ENCODE assay signal across 20 mouse cellular contexts in genomic region chr3:137019971-137020634, GRCm38 (mm10).
DNase-seq lines count a peak whose midpoint lies in the region; ATAC-seq and TF ChIP-seq lines count a peak whose summit lies in the region.
"Had no signal": no experiment of that assay in that cellular context is flagged by ENCODE, and none has a peak within 500 bp of the region (broad histone marks: within the 10 kb centered on the region; RNA-seq: fewer than 3 reads in every experiment).

No protein-coding gene starts in this region.

- peak; percentile 69 for ATAC-seq in forebrain, embryonic 13.5 days
- ATAC-seq: lung, postnatal 0 days had no signal

- H3K4me1 ChIP-seq in forebrain, embryonic 13.5 days: no peaks in the 10 kb centered on the region
- H3K4me1 ChIP-seq in forebrain, embryonic 10.5 days: 0 out of 2 replicates have a peak, but pooled peaks cover 2% of the 10 kb centered on the region
- H3K4me1 ChIP-seq: neural tube, embryonic 13.5 days had no signal

- H3K9ac ChIP-seq in forebrain, embryonic 13.5 days: no peak overlapping the region
- H3K9ac ChIP-seq: neural tube, embryonic 13.5 days had no signal

- intact Hi-C loops in left cerebral cortex, adult 2 months (cut with DNase I): no loop called here
- intact Hi-C loops in left cerebral cortex, postnatal 4 days (cut with DNase I): no loop called here

- 29% methylated on average over 3 of the region's 3 CpGs for WGBS in forebrain, embryonic 13.5 days
- WGBS in forebrain, embryonic 10.5 days: 59% methylated on average over 3 of the region's 3 CpGs

- H3K4me3 ChIP-seq in forebrain, embryonic 13.5 days: no peak overlapping the region
- no peak overlapping the region for H3K4me3 ChIP-seq in forebrain, embryonic 10.5 days
- no peak overlapping the region for H3K4me3 ChIP-seq in left cerebral cortex, adult 2 months
- H3K4me3 ChIP-seq: erythroblast, embryonic 14.5 days; neural tube, embryonic 13.5 days had no signal

- H3K4me2 ChIP-seq in forebrain, embryonic 13.5 days: no peak overlapping the region
- H3K4me2 ChIP-seq: neural tube, embryonic 13.5 days had no signal

- no peak overlapping the region for H3K27ac ChIP-seq in forebrain, embryonic 13.5 days
- H3K27ac ChIP-seq in forebrain, embryonic 10.5 days: no peak overlapping the region
- H3K27ac ChIP-seq in left cerebral cortex, adult 2 months: peak overlapping the region; percentile 16; the same call in 1 of the 2 replicates
- H3K27ac ChIP-seq: neural tube, embryonic 13.5 days had no signal

- no peaks in the 10 kb centered on the region for H3K36me3 ChIP-seq in forebrain, embryonic 13.5 days (ENCODE audit: poor library complexity, severe bottlenecking)
- H3K36me3 ChIP-seq in forebrain, embryonic 10.5 days (replicated peaks): no peaks in the 10 kb centered on the region
- H3K36me3 ChIP-seq: neural tube, embryonic 13.5 days had no signal

- no peaks in the 10 kb centered on the region for H3K9me3 ChIP-seq in forebrain, embryonic 13.5 days (replicated peaks)
- H3K9me3 ChIP-seq in forebrain, embryonic 10.5 days: no peaks in the 10 kb centered on the region
- H3K9me3 ChIP-seq: neural tube, embryonic 13.5 days had no signal

- H3K27me3 ChIP-seq in forebrain, embryonic 13.5 days: no peaks in the 10 kb centered on the region
- H3K27me3 ChIP-seq in forebrain, embryonic 10.5 days (ENCODE audit: poor library complexity, severe bottlenecking): no peaks in the 10 kb centered on the region
- H3K27me3 ChIP-seq: CH12.LX; neural tube, embryonic 13.5 days had no signal

- TF ChIP-seq CTCF in left cerebral cortex, adult 2 months (IDR thresholded peaks at IDR 0.05): no peak

- no peak for DNase-seq in forebrain, embryonic 10.5 days (ENCODE audit: extremely low spot score, low spot score)
- DNase-seq in left cerebral cortex, adult 2 months (ENCODE audit: extremely low spot score in 1 of 2, low spot score in 2 of 2): no peak
- DNase-seq in left cerebral cortex, postnatal 4 days: no peak
- peak; percentile 28 for DNase-seq in brain, embryonic 18.5 days (ENCODE audit: low read depth, low spot score)
- DNase-seq in gonadal fat pad, adult 2 months (ENCODE audit: low read depth): peak; percentile 54
- DNase-seq in yolk sac, embryonic 10.5 days (ENCODE audit: low spot score): no peak
- DNase-seq: adrenal gland, postnatal 25 days; cerebellum, adult 2 months; gastrocnemius, postnatal 36 days; kidney, adult 18-20 months; kidney, postnatal 10 days; liver; right cerebral cortex, adult 18-20 months; spleen, adult 18-20 months; thymus, postnatal 36 days had no signal

Comparison
In these comparisons a context has a peak if more than half of its experiments do, and no peak if none do; other contexts are left out.
1. DNase-seq: peak in brain, embryonic 18.5 days (single experiment) and gonadal fat pad, adult 2 months (single experiment); none in forebrain, embryonic 10.5 days (single experiment), left cerebral cortex, adult 2 months (0 of 2), left cerebral cortex, postnatal 4 days (single experiment) and yolk sac, embryonic 10.5 days (single experiment).